Mouse (Mus musculus): Measurements from ENCODE around the gene Papss2. TPM values are rescaled to one million over a fixed set of nuclear protein-coding genes. Genes with fewer than 3 reads are reported as not detected.

Papss2 gene
- polyA plus RNA-seq, 1 experiment from 2014 or later = 2.5 TPM

DNA sequence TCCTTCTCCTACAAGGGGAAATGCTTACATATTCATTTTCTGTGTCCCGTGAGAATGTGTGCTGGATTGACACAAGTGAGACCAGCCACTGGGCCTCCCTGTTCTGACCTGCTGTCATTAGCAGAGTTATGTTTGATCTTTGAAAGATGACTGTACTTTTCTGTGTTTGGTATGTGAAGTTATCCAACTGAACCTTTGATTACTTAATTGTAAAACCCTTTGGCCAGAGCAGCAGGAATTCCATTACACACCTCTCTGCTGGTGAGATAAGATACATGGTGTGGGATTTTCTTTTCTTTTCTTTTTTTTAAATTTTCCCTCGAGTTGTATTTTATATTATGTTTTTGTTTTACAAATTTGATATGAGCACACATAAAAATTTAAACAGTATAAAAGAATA lies 23.4 kb upstream of the Papss2 start:
- Histone ChIP-seq H3K36me3 (replicated peaks) (no peaks in the 10 kb centered on the region), H3K27me3 (ENCODE audit: poor library complexity, severe bottlenecking) (no peaks in the 10 kb centered on the region), H3K9me3 (no peaks in the 10 kb centered on the region), H3K27ac (no peak overlapping the region), H3K4me3 (no peak overlapping the region), H3K4me1 (no peaks in the 10 kb centered on the region)
- no peak for DNase-seq (ENCODE audit: extremely low spot score, low spot score)
- WGBS = 78% methylated on average over 2 of the region's 2 CpGs

DNA sequence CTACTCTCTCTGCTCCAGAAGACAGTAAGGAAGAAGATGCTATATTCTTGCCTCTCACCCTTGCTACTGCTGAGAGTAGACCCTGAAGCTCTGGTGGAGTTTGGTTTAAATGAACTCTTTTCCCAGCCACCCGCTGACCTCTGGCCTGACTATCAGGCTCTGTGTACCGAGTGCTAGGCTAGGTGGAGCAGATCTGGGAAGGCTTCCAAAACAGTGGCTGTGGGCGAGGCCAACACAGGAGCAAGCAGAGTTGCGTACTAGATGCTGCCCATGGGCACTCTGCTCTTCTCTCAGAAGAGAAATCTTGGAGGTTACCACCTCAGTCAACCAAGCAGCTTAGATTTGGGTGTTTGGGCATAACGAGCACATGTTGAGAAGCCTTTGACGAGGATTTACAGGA lies 22.3 kb upstream of the Papss2 start:
- no peak for DNase-seq (ENCODE audit: extremely low spot score, low spot score)
- WGBS = 89% methylated on average over 6 of the region's 6 CpGs
- Histone ChIP-seq H3K4me3 (no peak overlapping the region), H3K27ac (no peak overlapping the region), H3K4me1 (peaks cover 6% of the 10 kb centered on the region; the same call in 1 of the 2 replicates), H3K36me3 (replicated peaks) (no peaks in the 10 kb centered on the region), H3K27me3 (ENCODE audit: poor library complexity, severe bottlenecking) (no peaks in the 10 kb centered on the region), H3K9me3 (no peaks in the 10 kb centered on the region)

GRCm38 (mm10) chr19:32574846-32575245 lies 20.7 kb upstream of the Papss2 start:
- no peak for DNase-seq (ENCODE audit: extremely low spot score, low spot score)
- no peak overlapping the region for H3K4me3 ChIP-seq
- H3K27ac ChIP-seq = no peak overlapping the region
- no peaks in the 10 kb centered on the region for H3K27me3 ChIP-seq (ENCODE audit: poor library complexity, severe bottlenecking)
- WGBS = 91% methylated on average over 3 of the region's 3 CpGs
- peaks cover 6% of the 10 kb centered on the region; the same call in 1 of the 2 replicates for H3K4me1 ChIP-seq
- H3K9me3 ChIP-seq = no peaks in the 10 kb centered on the region
- no peaks in the 10 kb centered on the region for H3K36me3 ChIP-seq (replicated peaks)

- 50% methylated on average over 1 of the region's 1 CpGs for WGBS
- Histone ChIP-seq H3K9me3 (no peaks in the 10 kb centered on the region), H3K4me3 (no peak overlapping the region), H3K27ac (no peak overlapping the region), H3K27me3 (ENCODE audit: poor library complexity, severe bottlenecking) (no peaks in the 10 kb centered on the region), H3K4me1 (peaks cover 6% of the 10 kb centered on the region; the same call in 1 of the 2 replicates), H3K36me3 (replicated peaks) (no peaks in the 10 kb centered on the region)
- no peak for DNase-seq (ENCODE audit: extremely low spot score, low spot score)
Measured at GRCm38 (mm10) chr19:32577749-32578148, 17.8 kb upstream of the Papss2 start.

- 92% methylated on average over 4 of the region's 4 CpGs for WGBS
Measured at GRCm38 (mm10) chr19:32583091-32583766, 12.4 kb upstream of the Papss2 start.

GRCm38 (mm10) chr19:32587727-32588126 lies 7.9 kb upstream of the Papss2 start:
- WGBS = 54% methylated on average over 6 of the region's 6 CpGs
- Histone ChIP-seq H3K9me3 (no peaks in the 10 kb centered on the region; the same call in 1 of the 2 replicates), H3K36me3 (replicated peaks) (no peaks in the 10 kb centered on the region), H3K27ac (no peak overlapping the region), H3K4me1 (peaks cover 3% of the 10 kb centered on the region; the same call in 1 of the 2 replicates), H3K27me3 (ENCODE audit: poor library complexity, severe bottlenecking) (no peaks in the 10 kb centered on the region), H3K4me3 (no peak overlapping the region)
- DNase-seq (ENCODE audit: extremely low spot score, low spot score) = no peak

More at GRCm38 (mm10) chr19:32583091-32583766, 12.4 kb upstream of the Papss2 start:
- H3K4me1 ChIP-seq = peaks cover 3% of the 10 kb centered on the region; the same call in 1 of the 2 replicates
- H3K27ac ChIP-seq = no peak overlapping the region
- no peak overlapping the region for H3K4me3 ChIP-seq
- no peaks in the 10 kb centered on the region; the same call in 1 of the 2 replicates for H3K9me3 ChIP-seq
- no peak for DNase-seq (ENCODE audit: extremely low spot score, low spot score)
- H3K36me3 ChIP-seq (replicated peaks) = no peaks in the 10 kb centered on the region
- no peaks in the 10 kb centered on the region for H3K27me3 ChIP-seq (ENCODE audit: poor library complexity, severe bottlenecking)

DNA sequence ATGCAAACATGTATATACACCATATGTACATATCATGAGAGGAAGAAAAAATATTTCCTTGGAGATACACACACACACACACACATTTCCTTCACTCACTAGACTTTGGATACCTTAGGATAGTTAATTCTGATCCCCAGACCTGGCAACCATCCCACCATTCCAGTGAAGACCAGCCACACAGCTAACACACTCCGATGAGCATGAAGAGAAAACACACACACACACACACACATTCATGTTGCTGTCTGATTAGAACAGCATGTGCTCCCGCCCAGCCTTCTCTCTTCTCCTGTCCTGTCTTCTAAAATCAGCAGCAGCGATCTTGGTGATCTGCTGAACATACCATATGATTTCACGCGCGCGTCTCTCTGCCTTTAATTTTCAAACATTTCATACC lies 2.8 kb upstream of the Papss2 start:
- Histone ChIP-seq H3K36me3 (replicated peaks) (no peaks in the 10 kb centered on the region), H3K4me1 (peaks cover 12% of the 10 kb centered on the region), H3K4me3 (no peak overlapping the region), H3K9me3 (no peaks in the 10 kb centered on the region), H3K27ac (no peak overlapping the region), H3K27me3 (ENCODE audit: poor library complexity, severe bottlenecking) (peaks cover 40% of the 10 kb centered on the region)
- WGBS = 95% methylated on average over 7 of the region's 7 CpGs
- no peak for DNase-seq (ENCODE audit: extremely low spot score, low spot score)

DNA sequence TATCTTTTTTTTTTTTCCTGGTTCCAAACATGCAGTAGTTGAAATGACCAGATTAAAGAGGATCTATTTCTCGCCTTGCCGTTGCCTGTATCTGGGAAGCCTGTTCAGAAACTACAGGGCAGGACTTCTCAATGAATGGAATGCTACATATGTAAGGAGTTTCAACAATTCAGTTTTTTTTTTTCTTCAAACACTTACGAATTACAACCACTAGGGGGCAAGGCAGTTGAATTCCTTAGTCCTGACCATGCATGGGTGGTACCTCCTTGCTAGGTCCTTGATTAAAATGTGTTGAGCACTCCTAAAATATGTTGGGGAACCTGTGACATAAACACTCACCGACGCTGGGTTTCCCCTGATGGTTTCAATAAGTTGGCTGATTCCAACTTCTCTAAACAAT lies 1.7 kb upstream of the Papss2 start:
- no peak for DNase-seq (ENCODE audit: extremely low spot score, low spot score)
- Histone ChIP-seq H3K4me3 (no peak overlapping the region), H3K27ac (no peak overlapping the region), H3K36me3 (replicated peaks) (no peaks in the 10 kb centered on the region), H3K27me3 (ENCODE audit: poor library complexity, severe bottlenecking) (peaks cover 50% of the 10 kb centered on the region), H3K4me1 (peaks cover 11% of the 10 kb centered on the region), H3K9me3 (no peaks in the 10 kb centered on the region)
- WGBS = 84% methylated on average over 5 of the region's 5 CpGs

GRCm38 (mm10) chr19:32595131-32595505 lies 472 bp upstream of the Papss2 start:
- 25% methylated on average over 8 of the region's 8 CpGs for WGBS
- peaks cover 54% of the 10 kb centered on the region for H3K27me3 ChIP-seq (ENCODE audit: poor library complexity, severe bottlenecking)

DNA sequence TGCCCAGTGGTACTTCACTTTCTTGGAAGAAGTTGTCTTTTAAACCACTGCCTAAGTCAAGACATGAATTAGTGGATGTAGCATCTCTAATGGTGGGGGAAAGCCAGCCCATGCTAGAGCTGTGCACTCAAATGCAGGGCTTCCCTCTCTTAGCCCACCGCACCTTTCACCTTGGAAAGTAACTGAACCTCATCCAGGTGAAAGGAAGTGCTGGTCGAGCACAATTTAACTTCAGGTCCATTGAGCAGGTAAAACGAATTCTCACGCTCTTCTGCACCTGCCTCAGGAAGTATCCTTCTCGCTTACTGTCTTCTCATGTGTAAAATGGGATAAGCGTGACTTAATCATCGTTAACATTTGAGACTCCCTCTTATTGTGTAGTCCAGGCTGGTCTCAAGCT lies 3.4 kb downstream of the Papss2 start:
- no peak for DNase-seq (ENCODE audit: extremely low spot score, low spot score)
- Histone ChIP-seq H3K27me3 (ENCODE audit: poor library complexity, severe bottlenecking) (peaks cover 52% of the 10 kb centered on the region), H3K27ac (no peak overlapping the region), H3K4me1 (peaks cover 28% of the 10 kb centered on the region), H3K36me3 (replicated peaks) (no peaks in the 10 kb centered on the region), H3K9me3 (no peaks in the 10 kb centered on the region), H3K4me3 (no peak overlapping the region)
- 55% methylated on average over 7 of the region's 7 CpGs for WGBS

More at GRCm38 (mm10) chr19:32595131-32595505, 472 bp upstream of the Papss2 start:
- H3K27ac ChIP-seq = peak overlapping the region; percentile 74; the same call in 1 of the 2 replicates
- peak overlapping the region; percentile 62 for H3K4me3 ChIP-seq
- H3K36me3 ChIP-seq (replicated peaks) = no peaks in the 10 kb centered on the region
- DNase-seq (ENCODE audit: extremely low spot score, low spot score) = no peak
- peaks cover 18% of the 10 kb centered on the region for H3K4me1 ChIP-seq
- H3K9me3 ChIP-seq = no peaks in the 10 kb centered on the region

DNA sequence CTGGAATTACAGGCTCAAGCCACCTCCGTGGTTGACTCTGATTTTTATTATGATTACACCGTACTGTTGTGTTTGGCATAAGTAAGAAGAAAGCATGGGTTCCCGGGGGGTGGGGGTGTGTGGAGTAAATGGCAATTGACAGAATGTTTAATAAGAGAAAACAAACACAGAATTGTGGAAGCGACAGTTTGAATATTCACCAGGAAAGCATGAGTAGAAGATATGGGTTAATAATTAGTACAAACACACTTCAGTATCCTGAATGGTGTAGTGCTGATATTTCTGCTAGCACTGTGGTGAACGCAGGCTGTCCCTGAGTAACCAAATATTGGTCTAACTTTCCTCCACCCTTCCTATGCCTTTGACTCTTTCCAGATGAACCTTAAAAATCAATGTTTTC lies 3.8 kb downstream of the Papss2 start:
- no peak for DNase-seq (ENCODE audit: extremely low spot score, low spot score)
- no peak overlapping the region for H3K4me3 ChIP-seq
- H3K27me3 ChIP-seq (ENCODE audit: poor library complexity, severe bottlenecking) = peaks cover 47% of the 10 kb centered on the region
- peaks cover 31% of the 10 kb centered on the region for H3K4me1 ChIP-seq
- WGBS = 74% methylated on average over 5 of the region's 5 CpGs
- no peaks in the 10 kb centered on the region for H3K36me3 ChIP-seq (replicated peaks)
- no peaks in the 10 kb centered on the region for H3K9me3 ChIP-seq
- H3K27ac ChIP-seq = no peak overlapping the region

- DNase-seq (ENCODE audit: extremely low spot score, low spot score) = no peak
- Histone ChIP-seq H3K27ac (no peak overlapping the region), H3K4me1 (peaks cover 23% of the 10 kb centered on the region), H3K9me3 (no peaks in the 10 kb centered on the region), H3K27me3 (ENCODE audit: poor library complexity, severe bottlenecking) (peaks cover 30% of the 10 kb centered on the region), H3K4me3 (no peak overlapping the region), H3K36me3 (replicated peaks) (no peaks in the 10 kb centered on the region)
- WGBS = 64% methylated on average over 6 of the region's 6 CpGs
Measured at GRCm38 (mm10) chr19:32601033-32601770, 5.6 kb downstream of the Papss2 start.

- WGBS = 88% methylated on average over 1 of the region's 1 CpGs
- Histone ChIP-seq H3K4me1 (peaks cover 23% of the 10 kb centered on the region), H3K36me3 (replicated peaks) (no peaks in the 10 kb centered on the region), H3K4me3 (no peak overlapping the region), H3K27ac (no peak overlapping the region), H3K27me3 (ENCODE audit: poor library complexity, severe bottlenecking) (peaks cover 8% of the 10 kb centered on the region), H3K9me3 (no peaks in the 10 kb centered on the region)
- DNase-seq (ENCODE audit: extremely low spot score, low spot score) = no peak
Measured at GRCm38 (mm10) chr19:32603466-32603865, 7.9 kb downstream of the Papss2 start.
